Mouse (Mus musculus) left cerebral cortex, adult 2 months (tissue): ENCODE measurements around the gene Ccdc110. TPM values are rescaled to one million over a fixed set of nuclear protein-coding genes. Genes with fewer than 3 reads are reported as not detected.

Experiments used
- DNase-seq, 2 experiments: peaks; one replicate each; pipeline ENCODE4 v3.0.0; 2021 to 2022; ENCODE audit warnings: low spot score in 2 of 2, mixed read lengths in 1 of 2; ENCODE audit errors: extremely low spot score in 1 of 2
- H3K27ac ChIP-seq: fragments of 200-600 bp; 2 replicates; pipeline ENCODE4 v1.8.1; 2022
- H3K4me3 ChIP-seq: fragments of 200-600 bp; 2 replicates; pipeline ENCODE4 v1.8.1; 2022
- CTCF ChIP-seq: fragments of 200-600 bp; IDR thresholded peaks from 2 replicates; pipeline ENCODE4 v1.8.1; 2022; ENCODE audit warnings: antibody characterized with exemption, mild to moderate bottlenecking, moderate library complexity
- intact Hi-C: fragments of 180-260 bp; cut with DNase I; formaldehyde crosslinking; loops from one replicate; pipeline ENCODE4 v1.15.1; 2025
- total RNA-seq, 2 experiments: library from RNA; stranded (reverse); gene quantifications; 2 replicates each; pipeline ENCODE4 v1.2.3; 2021

The Ccdc110 gene
- total RNA-seq, 2 experiments from 2014 or later, result 0.84 to 1.3 TPM

DNA sequence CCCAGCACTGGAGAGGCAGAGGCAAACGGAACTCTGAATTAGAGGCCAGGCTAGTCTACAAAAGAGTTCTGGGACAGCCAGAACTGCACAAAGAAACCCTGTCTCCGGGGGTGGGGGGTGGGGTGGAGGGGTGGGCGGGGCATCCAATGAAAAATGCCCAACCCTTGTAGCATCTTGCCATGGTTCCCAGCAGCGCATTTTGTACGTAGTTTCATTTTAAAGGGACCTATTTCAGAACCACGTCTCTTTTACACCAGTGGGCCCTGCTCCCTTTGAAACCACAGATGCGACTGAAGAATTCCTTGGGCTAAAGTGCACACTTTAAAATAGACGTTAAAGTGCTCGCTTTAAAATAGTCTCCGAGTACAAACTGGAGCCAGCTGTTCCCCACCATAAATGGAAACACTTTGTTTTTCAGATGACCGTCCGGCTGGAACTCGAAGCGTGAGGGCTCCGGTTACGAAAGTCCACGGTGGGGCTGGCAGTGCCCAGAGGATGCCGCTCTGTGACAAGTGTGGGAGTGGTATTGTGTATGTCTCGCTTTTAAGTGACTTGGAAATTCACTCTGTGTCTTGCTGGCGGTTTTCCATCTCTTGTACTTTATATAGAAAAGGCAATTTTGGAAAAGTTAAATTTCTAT is 17.3 kb upstream of the Ccdc110 start:
- DNase-seq, result peak in 1 of 2 experiments; percentile 25
- no peak for TF ChIP-seq CTCF
- intact Hi-C loops, result loop anchor here (5.0 kb wide), 1 partner anchor 75 kb away; no protein-coding TSS in a partner anchor
- no peak overlapping the region for H3K27ac ChIP-seq
- H3K4me3 ChIP-seq, result 0 out of 2 replicates have a peak overlapping the region, but pooled peaks have one; percentile 24

- H3K4me3 ChIP-seq, result no peak overlapping the region
- intact Hi-C loops, result loop anchor here (5.0 kb wide), 1 partner anchor 77 kb away; no protein-coding TSS in a partner anchor
- TF ChIP-seq CTCF, result no peak
- H3K27ac ChIP-seq, result no peak overlapping the region
- no peak for DNase-seq
These were observed 15.5 kb upstream of the Ccdc110 start for GRCm38 (mm10) chr8:45918891-45919290.

- intact Hi-C loops, result no loop called here
- no peak for DNase-seq
- Histone ChIP-seq H3K4me3 (no peak overlapping the region), H3K27ac (no peak overlapping the region)
- TF ChIP-seq CTCF, result no peak
These were observed 14.0 kb upstream of the Ccdc110 start for GRCm38 (mm10) chr8:45920392-45920791.

DNA sequence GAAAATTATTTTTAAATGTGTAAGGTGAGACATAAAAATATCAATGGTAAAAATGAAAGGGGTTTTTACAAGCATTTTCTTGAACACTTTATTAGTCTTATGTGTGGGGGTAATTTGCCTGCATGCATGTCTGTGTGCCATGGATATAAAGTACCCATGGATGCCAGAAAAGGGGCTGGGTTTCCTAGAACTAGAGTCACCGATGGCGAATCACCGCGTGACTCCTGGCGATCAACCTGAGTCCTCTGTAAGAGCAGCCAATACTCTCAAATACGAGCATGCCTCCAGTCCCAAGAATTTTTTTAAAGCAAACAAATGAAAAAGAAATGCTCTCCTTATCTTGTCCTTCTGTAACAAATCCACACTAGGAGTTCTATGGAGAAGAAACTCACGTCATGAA is 12.3 kb upstream of the Ccdc110 start:
- no peak for DNase-seq
- intact Hi-C loops, result no loop called here
- no peak overlapping the region for H3K4me3 ChIP-seq
- TF ChIP-seq CTCF, result no peak
- no peak overlapping the region for H3K27ac ChIP-seq

DNA sequence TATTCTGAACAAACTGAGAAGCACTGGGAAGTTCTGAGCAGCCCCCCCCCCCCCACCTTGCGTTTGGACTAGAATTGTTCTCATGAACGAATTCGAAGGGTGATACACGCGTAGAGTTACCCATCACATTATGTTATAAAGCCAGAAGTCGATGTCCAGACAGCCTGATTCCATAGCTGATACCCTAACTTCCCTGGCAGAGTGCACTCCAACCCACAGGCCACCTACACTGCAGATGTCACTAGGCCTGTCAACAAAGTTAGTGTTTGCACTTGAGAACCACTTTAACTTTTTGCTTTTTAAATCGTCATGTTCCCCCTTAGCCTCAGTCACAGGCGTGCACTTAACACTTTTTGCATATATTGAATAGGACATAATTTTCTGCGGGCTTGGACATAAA is 2.6 kb downstream of the Ccdc110 start:
- no peak for DNase-seq
- Histone ChIP-seq H3K4me3 (no peak overlapping the region), H3K27ac (no peak overlapping the region)
- TF ChIP-seq CTCF, result no peak
- intact Hi-C loops, result loop anchor here (5.0 kb wide), 2 partner anchors 485 to 575 kb away; no protein-coding TSS in a partner anchor

- no peak for DNase-seq
- no peak for TF ChIP-seq CTCF
- intact Hi-C loops, result no loop called here
- no peak overlapping the region for H3K27ac ChIP-seq
- no peak overlapping the region for H3K4me3 ChIP-seq
These were observed 11.9 kb downstream of the Ccdc110 start for GRCm38 (mm10) chr8:45946283-45946682.

GRCm38 (mm10) chr8:45950622-45951021 is 16.2 kb downstream of the Ccdc110 start:
- TF ChIP-seq CTCF, result no peak
- H3K4me3 ChIP-seq, result no peak overlapping the region

DNA sequence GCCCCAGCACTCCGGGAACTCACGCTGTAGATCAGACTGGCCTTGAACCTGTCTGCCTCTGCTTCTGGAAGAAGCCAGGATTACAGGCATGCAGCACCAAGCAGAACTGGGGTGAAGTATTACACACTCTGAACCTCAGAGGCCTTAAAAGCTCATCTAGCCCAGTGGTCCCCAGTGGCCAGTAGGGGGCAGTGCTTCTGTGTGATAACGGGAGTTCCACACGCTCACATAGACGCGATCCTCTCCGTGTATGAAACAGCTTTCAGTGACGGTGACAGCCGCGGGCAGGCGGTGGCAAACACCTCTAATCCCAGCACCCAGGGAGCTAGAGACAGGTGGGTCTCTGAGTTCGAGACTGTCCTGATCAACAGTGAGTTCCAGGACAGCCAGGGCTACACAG is 36.5 kb downstream of the Ccdc110 start:
- DNase-seq, result no peak
- peak; percentile 4 for TF ChIP-seq CTCF
- intact Hi-C loops, result no loop called here
- no peak overlapping the region for H3K27ac ChIP-seq
- H3K4me3 ChIP-seq, result no peak overlapping the region

More at GRCm38 (mm10) chr8:45950622-45951021, 16.2 kb downstream of the Ccdc110 start:
- H3K27ac ChIP-seq, result no peak overlapping the region
- no peak for DNase-seq
- intact Hi-C loops, result no loop called here

DNA sequence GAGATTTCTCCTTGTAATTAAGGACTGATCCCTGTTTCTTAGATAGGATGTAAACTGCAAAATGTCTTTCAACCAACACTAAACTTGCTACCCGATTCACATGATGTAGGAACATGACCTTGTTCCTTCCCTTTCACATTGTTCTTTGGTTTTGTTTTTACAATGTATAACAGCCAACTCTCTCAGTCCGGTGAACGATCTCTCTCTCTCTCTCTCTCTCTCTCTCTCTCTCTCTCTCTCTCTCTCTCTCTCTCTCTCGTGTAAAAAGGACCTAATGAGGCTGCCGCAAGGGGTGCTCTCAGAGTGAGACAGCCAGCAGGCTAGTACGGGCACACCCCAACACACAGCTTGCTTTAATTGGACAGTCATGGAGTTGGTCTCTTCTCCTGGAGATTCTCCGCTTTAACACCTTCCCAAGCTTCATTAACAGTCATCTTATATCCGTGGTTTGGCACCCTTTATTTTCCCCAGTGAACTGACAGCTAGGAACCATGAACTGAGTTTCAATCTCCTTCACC is 39.6 kb downstream of the Ccdc110 start:
- Histone ChIP-seq H3K27ac (no peak overlapping the region), H3K4me3 (no peak overlapping the region; the same call in 1 of the 2 replicates)
- DNase-seq, result no peak
- TF ChIP-seq CTCF, result no peak
- intact Hi-C loops, result no loop called here

DNA sequence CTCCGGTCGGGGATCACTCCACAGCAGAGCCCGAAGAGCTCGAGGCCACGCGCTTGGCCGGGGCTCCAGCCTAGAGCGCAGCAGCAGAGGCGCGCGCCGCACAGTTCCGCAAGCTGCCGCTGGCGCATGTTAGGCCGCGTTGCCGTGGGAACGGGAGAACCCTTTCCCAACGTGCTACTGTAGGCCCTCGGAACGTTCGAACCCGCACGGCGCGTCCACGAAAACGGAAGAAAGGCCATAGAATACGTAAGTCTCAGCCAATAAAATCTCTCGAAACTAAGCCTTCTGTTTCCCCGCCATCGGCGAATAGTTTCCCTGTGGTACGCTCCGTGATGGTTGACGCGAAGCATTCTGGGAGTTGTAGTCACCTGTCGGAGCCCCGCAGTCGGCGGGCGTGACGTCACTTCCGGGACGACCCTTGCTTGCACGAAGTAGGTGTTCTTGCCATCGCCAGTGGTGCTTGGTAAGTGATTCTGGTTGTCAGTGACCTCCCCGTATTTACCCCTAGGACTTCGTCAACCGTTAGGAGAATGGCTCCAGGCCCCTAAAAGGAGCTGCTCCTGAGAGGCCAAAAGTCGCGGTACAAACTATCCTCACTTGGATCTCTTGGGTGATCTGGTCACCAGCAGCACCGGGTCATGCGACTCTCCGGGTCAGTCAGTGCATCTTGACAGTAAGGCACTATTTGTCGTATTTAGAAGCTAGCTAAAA is 40.9 kb downstream of the Ccdc110 start, which contains the start of the genes 1700029J07Rik and Ufsp2:
Gene 1700029J07Rik, minus strand, starts transcription at position 127 of the 711 bp plus-strand sequence.
Gene Ufsp2, plus strand, starts transcription at position 403 of the 711 bp plus-strand sequence.
- intact Hi-C loops, result loop anchor here (1.0 kb wide), 1 partner anchor 24 kb away; the partner anchor contains the start of gene Lrp2bp
- H3K4me3 ChIP-seq, result peak within 1 kb of the TSS; percentile 83
- peak; percentile 97 to 98 for DNase-seq
- peak within 1 kb of the TSS; percentile 78 for H3K27ac ChIP-seq
- TF ChIP-seq CTCF, result peak; percentile 63

DNA sequence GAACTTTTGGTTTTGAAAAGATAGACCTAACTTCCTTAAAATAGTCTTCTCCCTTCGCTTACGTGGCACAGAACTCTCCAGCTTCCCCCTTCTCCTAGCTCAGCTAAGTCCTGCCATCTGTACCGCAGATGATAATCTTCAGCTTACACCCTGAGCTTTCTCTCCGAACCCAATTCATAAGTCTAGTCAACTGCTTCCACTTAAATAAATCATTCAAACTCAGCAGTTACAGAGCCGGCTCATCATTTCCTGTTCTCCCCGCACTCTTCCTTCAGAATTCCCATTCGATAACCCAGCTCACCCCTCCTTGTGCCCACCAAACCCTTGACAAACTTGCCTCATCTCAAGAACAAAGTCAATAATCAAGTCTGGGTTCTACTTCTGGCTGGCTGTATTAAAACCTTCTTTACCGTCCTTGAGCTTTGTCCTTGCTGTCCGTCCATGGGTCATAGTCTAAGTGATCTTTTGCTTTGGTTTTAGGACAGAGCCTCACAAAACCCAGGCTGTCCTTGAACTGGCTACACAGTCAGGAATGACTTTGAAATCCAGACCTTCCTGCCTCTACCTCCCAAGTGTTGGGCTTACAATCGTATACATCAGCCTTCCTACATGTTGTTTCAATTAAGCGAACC is 41.5 kb downstream of the Ccdc110 start:
- no peak for DNase-seq
- intact Hi-C loops, result loop anchor here (1.0 kb wide), 1 partner anchor 23 kb away; the partner anchor contains the start of gene Lrp2bp
- no peak for TF ChIP-seq CTCF
- Histone ChIP-seq H3K27ac (peak overlapping the region; percentile 78), H3K4me3 (peak overlapping the region; percentile 83)

GRCm38 (mm10) chr8:45986665-45987064 is 52.2 kb downstream of the Ccdc110 start:
- no peak for TF ChIP-seq CTCF
- H3K27ac ChIP-seq, result no peak overlapping the region
- no peak overlapping the region for H3K4me3 ChIP-seq
- intact Hi-C loops, result no loop called here
- no peak for DNase-seq
